Mouse (Mus musculus) heart, embryonic 14.5 days (tissue): ENCODE data around the gene Xpo5. TPM values are rescaled to one million over a fixed set of nuclear protein-coding genes. Genes with fewer than 3 reads are reported as not detected.

Source experiments
- ATAC-seq: fragments of 200-750 bp; cut with Nextera tagmentation; 2 replicates; pipeline ENCODE4 v1.8.0; 2017; ENCODE audit warnings: low read depth, moderate TSS enrichment; ENCODE audit not compliant: insufficient number of reproducible peaks, insufficient read depth, low FRiP score
- H3K27ac ChIP-seq, 2 experiments: fragments of 200-500 bp in 1 of 2; fragments of 300-500 bp in 1 of 2; sonication (generic) in 1 of 2; replicated peaks in 1 of 2; 2 replicates each; pipeline ENCODE4 v1.5.1; 2012 to 2014; ENCODE audit warnings: low read depth in 2 of 2, low read length in 2 of 2, control low read depth in 1 of 2, mild to moderate bottlenecking in 1 of 2, mixed read lengths in 1 of 2; ENCODE audit not compliant: control insufficient read depth in 1 of 2, insufficient read depth in 1 of 2
- H3K27me3 ChIP-seq: fragments of 300-500 bp; sonication (generic); 2 replicates; pipeline ENCODE4 v1.6.1; 2014; ENCODE audit warnings: mild to moderate bottlenecking, low read length, control low read depth; ENCODE audit not compliant: control insufficient read depth, insufficient read depth
- H3K36me3 ChIP-seq: fragments of 300-500 bp; sonication (generic); 2 replicates; pipeline ENCODE4 v1.6.1; 2014; ENCODE audit warnings: mild to moderate bottlenecking, control low read depth, low read length, mixed read lengths; ENCODE audit not compliant: control insufficient read depth, insufficient read depth
- H3K4me1 ChIP-seq, 2 experiments: fragments of 200-500 bp in 1 of 2; fragments of 300-500 bp in 1 of 2; sonication (generic) in 1 of 2; 2 replicates each; pipeline ENCODE4 v1.6.1; 2012 to 2014; ENCODE audit warnings: low read length in 2 of 2, control low read depth in 1 of 2, mixed read lengths in 1 of 2; ENCODE audit not compliant: control insufficient read depth in 2 of 2, insufficient read depth in 2 of 2
- H3K4me2 ChIP-seq: fragments of 300-500 bp; sonication (generic); 2 replicates; pipeline ENCODE4 v1.6.1; 2014; ENCODE audit warnings: mild to moderate bottlenecking, low read length
- H3K4me3 ChIP-seq, 2 experiments: fragments of 200-500 bp in 1 of 2; fragments of 300-500 bp in 1 of 2; sonication (generic) in 1 of 2; 2 replicates each; pipeline ENCODE4 v1.5.1; 2012 to 2014; ENCODE audit warnings: low read length in 2 of 2, mild to moderate bottlenecking in 2 of 2, control low read depth in 1 of 2, low read depth in 1 of 2, moderate library complexity in 1 of 2; ENCODE audit not compliant: control insufficient read depth in 1 of 2, insufficient read depth in 1 of 2
- H3K9ac ChIP-seq: fragments of 300-500 bp; sonication (generic); 2 replicates; pipeline ENCODE4 v1.6.1; 2014; ENCODE audit warnings: mild to moderate bottlenecking, low read length
- H3K9me3 ChIP-seq: fragments of 300-500 bp; sonication (generic); 2 replicates; pipeline ENCODE4 v1.6.1; 2016; ENCODE audit warnings: low read length, control low read depth; ENCODE audit not compliant: control insufficient read depth
- WGBS: fragments of 180-500 bp; shearing (Covaris S2); extraction: QIAGEN DNeasy Blood & Tissue Kit; methylation state at CpG from one replicate; pipeline ENCODE4 v1.1.7; 2014; 5-methylcytosine and 5-hydroxymethylcytosine counted together
- polyA plus RNA-seq: library from polyadenylated mRNA; unstranded; fragments of >200 nt; fragmentation: Nextera tagmentation; extraction: Ambion mirVana; gene quantifications from 2 replicates; pipeline ENCODE4 v1.2.1, GENCODE M21; 2014

The Xpo5 gene
- polyA plus RNA-seq, 1 experiment from 2014 or later = 24.1 TPM

GRCm38 (mm10) chr17:46277586-46277985 lies 75.0 kb downstream of the Xpo5 start:
- Histone ChIP-seq H3K27ac (peak overlapping the region; percentile 38 to 56; a peak in 1 of 4 replicates), H3K4me1 (peaks cover 27 to 45% of the 10 kb centered on the region in 2 experiments), H3K9ac (peak overlapping the region; percentile 21; the same call in 1 of the 2 replicates), H3K36me3 (peaks cover 49% of the 10 kb centered on the region), H3K4me2 (no peak overlapping the region), H3K9me3 (no peaks in the 10 kb centered on the region), H3K4me3 (no peak overlapping the region), H3K27me3 (no peaks in the 10 kb centered on the region)
- no peak for ATAC-seq
- WGBS = 67% methylated on average over 4 of the region's 4 CpGs

GRCm38 (mm10) chr17:46278011-46278765 lies 75.6 kb downstream of the Xpo5 start:
- H3K4me3 ChIP-seq = no peak overlapping the region
- no peaks in the 10 kb centered on the region for H3K9me3 ChIP-seq
- WGBS = 81% methylated on average over 12 of the region's 12 CpGs
- no peaks in the 10 kb centered on the region for H3K27me3 ChIP-seq
- peak overlapping the region; percentile 13; the same call in 1 of the 2 replicates for H3K9ac ChIP-seq
- H3K27ac ChIP-seq = peak overlapping the region; percentile 56 to 64; a peak in 3 of 4 replicates
- H3K36me3 ChIP-seq = peaks cover 46% of the 10 kb centered on the region
- no peak for ATAC-seq
- H3K4me2 ChIP-seq = no peak overlapping the region
- peaks cover 27 to 41% of the 10 kb centered on the region in 2 experiments for H3K4me1 ChIP-seq

- no peaks in the 10 kb centered on the region for H3K9me3 ChIP-seq
- peak; percentile 92 for ATAC-seq
- H3K9ac ChIP-seq = peak within 1 kb of the TSS; percentile 86
- H3K27me3 ChIP-seq = no peaks in the 10 kb centered on the region
- peak within 1 kb of the TSS; percentile 88 to 90 for H3K27ac ChIP-seq
- peak within 1 kb of the TSS; percentile 63 to 80 for H3K4me3 ChIP-seq
- 1% methylated on average over 37 of the region's 37 CpGs for WGBS
- H3K36me3 ChIP-seq = peaks cover 30% of the 10 kb centered on the region
- H3K4me2 ChIP-seq = peak within 1 kb of the TSS; percentile 94
- H3K4me1 ChIP-seq = peaks cover 12 to 26% of the 10 kb centered on the region in 2 experiments
Measured at GRCm38 (mm10) chr17:46282483-46283123, 80.0 kb downstream of the Xpo5 start, which contains the start of gene Tjap1. Gene Tjap1 (minus strand): TSS chr17:46283026.

- H3K4me1 ChIP-seq = peaks cover 10 to 26% of the 10 kb centered on the region in 2 experiments
- peak overlapping the region in 1 of 2 experiments; percentile 88; a peak in 1 of 4 replicates for H3K27ac ChIP-seq
- H3K4me3 ChIP-seq = peak overlapping the region; percentile 4 to 80; a peak in 3 of 4 replicates
- H3K36me3 ChIP-seq = peaks cover 25% of the 10 kb centered on the region
- peak overlapping the region; percentile 86; the same call in 1 of the 2 replicates for H3K9ac ChIP-seq
- H3K9me3 ChIP-seq = no peaks in the 10 kb centered on the region
- 26% methylated on average over 9 of the region's 9 CpGs for WGBS
- ATAC-seq = no peak
- no peaks in the 10 kb centered on the region for H3K27me3 ChIP-seq
- H3K4me2 ChIP-seq = peak overlapping the region; percentile 94
Measured at GRCm38 (mm10) chr17:46283140-46283539, 80.6 kb downstream of the Xpo5 start.

- Histone ChIP-seq H3K36me3 (peaks cover 18% of the 10 kb centered on the region), H3K27ac (no peak overlapping the region), H3K4me3 (no peak overlapping the region), H3K4me1 (peaks cover 8 to 24% of the 10 kb centered on the region in 2 experiments), H3K4me2 (no peak overlapping the region), H3K9me3 (no peaks in the 10 kb centered on the region), H3K27me3 (no peaks in the 10 kb centered on the region), H3K9ac (no peak overlapping the region)
- ATAC-seq = no peak
- 80% methylated on average over 8 of the region's 8 CpGs for WGBS
Measured at GRCm38 (mm10) chr17:46283911-46284310, 81.3 kb downstream of the Xpo5 start.

GRCm38 (mm10) chr17:46284653-46285052 lies 82.1 kb downstream of the Xpo5 start:
- Histone ChIP-seq H3K9ac (no peak overlapping the region), H3K9me3 (no peaks in the 10 kb centered on the region), H3K27me3 (no peaks in the 10 kb centered on the region), H3K4me1 (peaks cover 8 to 24% of the 10 kb centered on the region in 2 experiments), H3K36me3 (peaks cover 12% of the 10 kb centered on the region), H3K27ac (no peak overlapping the region), H3K4me2 (no peak overlapping the region), H3K4me3 (no peak overlapping the region)
- WGBS = 66% methylated on average over 7 of the region's 7 CpGs
- ATAC-seq = no peak

- Histone ChIP-seq H3K4me1 (peaks cover 8 to 24% of the 10 kb centered on the region in 2 experiments), H3K27me3 (no peaks in the 10 kb centered on the region), H3K9ac (no peak overlapping the region), H3K4me2 (no peak overlapping the region), H3K4me3 (no peak overlapping the region), H3K27ac (no peak overlapping the region), H3K9me3 (no peaks in the 10 kb centered on the region), H3K36me3 (peaks cover 4% of the 10 kb centered on the region; the same call in 1 of the 2 replicates)
- 60% methylated on average over 6 of the region's 6 CpGs for WGBS
- ATAC-seq = no peak
Measured at GRCm38 (mm10) chr17:46285407-46285806, 82.8 kb downstream of the Xpo5 start.
